Mouse (Mus musculus) c-Kit-negative CD71-positive TER-119-positive erythroid progenitor cells, embryonic 14.5 days (primary cell): ENCODE data around the gene Gm10256.
"Not testable (repeated sequence)": the region's sequence is repeated elsewhere in the genome, so short reads cannot be mapped to it uniquely, and the experiment has no call there.

Experiments used
- DNase-seq: peaks from one replicate; pipeline ENCODE4 v3.0.0-alpha.2; 2013; ENCODE audit warnings: low read depth, low spot score

Gene Gm10256

GRCm38 (mm10) chrY:2830380-2830779 is at the start of gene Gm10256, which contains the start of gene Rbmy:
Gm10256 (plus strand) TSS chrY:2830699.
Rbmy (plus strand) TSS chrY:2830680.
- not testable (repeated sequence) for DNase-seq

- DNase-seq, result not testable (repeated sequence)
These were observed 34.4 kb upstream of the Gm10256 start, which contains the start of gene Gm4064 for GRCm38 (mm10) chrY:2796105-2796504. Gm4064 (minus strand) TSS chrY:2796205.

GRCm38 (mm10) chrY:2900689-2901088 is 70.2 kb downstream of the Gm10256 start, which contains the start of gene Gm10352:
Gm10352 (plus strand) TSS chrY:2900989.
- not testable (repeated sequence) for DNase-seq
